Comparison of ENCODE assay signal across 26 mouse cellular contexts in the genomic region with DNA sequence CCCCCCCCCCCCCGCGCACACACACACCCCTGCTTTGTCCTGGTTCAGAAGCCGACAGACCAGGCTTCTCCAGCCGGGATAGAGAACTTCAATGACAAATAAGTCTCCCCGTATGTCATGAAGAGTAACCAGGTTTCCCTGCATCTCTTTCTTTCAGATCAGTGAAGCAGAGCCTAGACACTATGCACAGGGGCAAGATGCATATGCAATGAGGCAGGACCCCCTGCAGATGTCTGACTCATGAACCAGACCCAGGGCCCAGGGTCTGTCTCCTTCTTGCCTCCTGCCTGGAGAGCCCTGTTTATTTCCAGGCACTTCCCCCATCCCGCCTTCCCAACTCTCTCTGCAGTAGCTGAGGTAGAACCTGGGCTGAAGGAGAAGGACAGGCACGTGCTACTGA.
DNase-seq lines count a peak whose midpoint lies in the region; ATAC-seq and TF ChIP-seq lines count a peak whose summit lies in the region.
"Had no signal": no experiment of that assay in that cellular context is flagged by ENCODE, and none has a peak within 500 bp of the region (broad histone marks: within the 10 kb centered on the region; RNA-seq: fewer than 3 reads in every experiment).

No protein-coding gene starts in this region.

- H3K4me1 ChIP-seq in liver, embryonic 12.5 days = peaks cover 45% of the 10 kb centered on the region
- H3K4me1 ChIP-seq in liver, postnatal 0 days (ENCODE audit: insufficient read depth) = peaks cover 8% of the 10 kb centered on the region
- peaks cover 23% of the 10 kb centered on the region for H3K4me1 ChIP-seq in E14TG2a.4 (replicated peaks; ENCODE audit: low read depth, low read length)
- H3K4me1 ChIP-seq: embryonic facial prominence, embryonic 10.5 days; embryonic facial prominence, embryonic 15.5 days; forebrain, embryonic 12.5 days; limb, embryonic 15.5 days had no signal

- H3K9ac ChIP-seq in liver, embryonic 12.5 days = no peak overlapping the region
- no peak overlapping the region for H3K9ac ChIP-seq in liver, postnatal 0 days (replicated peaks)
- H3K9ac ChIP-seq: embryonic facial prominence, embryonic 15.5 days; forebrain, embryonic 12.5 days; forebrain, postnatal 0 days; hindbrain, embryonic 15.5 days; limb, embryonic 15.5 days; lung, embryonic 14.5 days; midbrain, embryonic 12.5 days had no signal

- no peaks in the 10 kb centered on the region for H3K27me3 ChIP-seq in liver, embryonic 12.5 days (replicated peaks)
- H3K27me3 ChIP-seq in liver, postnatal 0 days (ENCODE audit: insufficient read depth, low read length) = no peaks in the 10 kb centered on the region
- no peaks in the 10 kb centered on the region for H3K27me3 ChIP-seq in E14TG2a.4 (ENCODE audit: insufficient read depth, low read length)
- H3K27me3 ChIP-seq: embryonic facial prominence, embryonic 15.5 days; forebrain, embryonic 12.5 days; hindbrain, embryonic 15.5 days; limb, embryonic 15.5 days; midbrain, embryonic 12.5 days had no signal

- H3K36me3 ChIP-seq in liver, embryonic 12.5 days = no peaks in the 10 kb centered on the region
- no peaks in the 10 kb centered on the region for H3K36me3 ChIP-seq in liver, postnatal 0 days (replicated peaks; ENCODE audit: insufficient read depth, low read length)
- no peaks in the 10 kb centered on the region for H3K36me3 ChIP-seq in E14TG2a.4 (ENCODE audit: insufficient read depth, low read length)
- H3K36me3 ChIP-seq: embryonic facial prominence, embryonic 10.5 days; embryonic facial prominence, embryonic 15.5 days; forebrain, embryonic 12.5 days; hindbrain, embryonic 15.5 days; limb, embryonic 10.5 days; limb, embryonic 15.5 days; midbrain, embryonic 12.5 days had no signal

- TF ChIP-seq CTCF in liver, postnatal 0 days (IDR thresholded peaks at IDR 0.05; ENCODE audit: low read depth) = no peak
- TF ChIP-seq CTCF in E14TG2a.4 (conservative IDR thresholded peaks at IDR 0.05; ENCODE audit: low read length) = no peak

- H3K4me3 ChIP-seq in liver, embryonic 12.5 days = no peak overlapping the region
- H3K4me3 ChIP-seq in liver, postnatal 0 days (ENCODE audit: low read depth, low read length) = no peak overlapping the region
- peak overlapping the region; percentile 20; the same call in 1 of the 2 replicates for H3K4me3 ChIP-seq in E14TG2a.4 (replicated peaks; ENCODE audit: low read length)
- H3K4me3 ChIP-seq: embryonic facial prominence, embryonic 10.5 days; embryonic facial prominence, embryonic 15.5 days; forebrain, embryonic 12.5 days; hindbrain, embryonic 15.5 days; limb, embryonic 10.5 days; limb, embryonic 15.5 days; midbrain, embryonic 12.5 days; myocyte had no signal

- ATAC-seq in liver, embryonic 12.5 days = no peak
- ATAC-seq in liver, postnatal 0 days = no peak
- no peak for ATAC-seq in megakaryocyte progenitor cell, adult 5-6 weeks (replicated peaks; ENCODE audit: poor library complexity)
- ATAC-seq: forebrain, postnatal 0 days had no signal

- WGBS in liver, embryonic 12.5 days (ENCODE audit: insufficient replicate concordance) = 70% methylated on average over 5 of the region's 7 CpGs
- WGBS in liver, postnatal 0 days (ENCODE audit: insufficient replicate concordance) = 71% methylated on average over 5 of the region's 7 CpGs

- no peaks in the 10 kb centered on the region for H3K9me3 ChIP-seq in liver, embryonic 12.5 days (replicated peaks)
- no peaks in the 10 kb centered on the region for H3K9me3 ChIP-seq in liver, postnatal 0 days (ENCODE audit: low read length)
- H3K9me3 ChIP-seq in E14TG2a.4 (ENCODE audit: low read length) = no peaks in the 10 kb centered on the region
- H3K9me3 ChIP-seq: embryonic facial prominence, embryonic 10.5 days; embryonic facial prominence, embryonic 15.5 days; forebrain, embryonic 12.5 days; hindbrain, embryonic 15.5 days; limb, embryonic 10.5 days; limb, embryonic 15.5 days; midbrain, embryonic 12.5 days had no signal

- no peak overlapping the region for H3K4me2 ChIP-seq in liver, embryonic 12.5 days
- no peak overlapping the region for H3K4me2 ChIP-seq in liver, postnatal 0 days (ENCODE audit: low read depth, low read length)
- H3K4me2 ChIP-seq: embryonic facial prominence, embryonic 15.5 days; forebrain, embryonic 12.5 days; hindbrain, embryonic 15.5 days; limb, embryonic 15.5 days; lung, embryonic 14.5 days; midbrain, embryonic 12.5 days had no signal

- no peak for TF ChIP-seq EP300 in liver, postnatal 0 days (IDR thresholded peaks at IDR 0.05; ENCODE audit: low read depth)

- peak; percentile 60 for DNase-seq in heart, adult 11 months
- no peak for DNase-seq in heart, adult 18-20 months
- no peak for DNase-seq in liver, postnatal 0 days
- peak; percentile 78 for DNase-seq in R1 (ENCODE audit: low read depth, low spot score)
- no peak for DNase-seq in c-Kit-positive CD71-positive TER-119-positive erythroid progenitor cells, embryonic 14.5 days (ENCODE audit: low spot score)
- DNase-seq: adrenal gland, postnatal 36 days; cerebellum, adult 8-10 months; cerebellum, postnatal 25 days; forebrain, postnatal 0 days; heart, postnatal 14 days; kidney, adult 2 months; lung, embryonic 14.5 days; lung, postnatal 14 days; right cerebral cortex, postnatal 14 days had no signal

- H3K27ac ChIP-seq in liver, embryonic 12.5 days = peak overlapping the region; percentile 30; the same call in 1 of the 2 replicates
- H3K27ac ChIP-seq in liver, postnatal 0 days (ENCODE audit: low read depth) = no peak overlapping the region
- H3K27ac ChIP-seq: embryonic facial prominence, embryonic 10.5 days; embryonic facial prominence, embryonic 15.5 days; forebrain, embryonic 12.5 days; hindbrain, embryonic 15.5 days; kidney, postnatal 0 days; limb, embryonic 10.5 days; limb, embryonic 15.5 days; midbrain, embryonic 12.5 days had no signal

Comparison
In these comparisons a context has a peak if more than half of its experiments do, and no peak if none do; other contexts are left out.
1. DNase-seq: peak in heart, adult 11 months (single experiment) and R1 (single experiment); none in heart, adult 18-20 months (0 of 2), liver, postnatal 0 days (single experiment) and c-Kit-positive CD71-positive TER-119-positive erythroid progenitor cells, embryonic 14.5 days (single experiment).